Mouse (Mus musculus) CH12.LX (cell line): ENCODE results near the gene Fbxw15. TPM values are rescaled to one million over a fixed set of nuclear protein-coding genes. Genes with fewer than 3 reads are reported as not detected.
"Not testable (repeated sequence)": the region's sequence is repeated elsewhere in the genome, so short reads cannot be mapped to it uniquely, and the experiment has no call there.

ENCODE experiments used
- DNase-seq: peaks from one replicate; pipeline ENCODE4 v3.0.0-alpha.2; 2013; ENCODE audit errors: extremely low read depth
- H3K27ac ChIP-seq: 2 replicates; pipeline ENCODE4 v1.5.1; 2012; ENCODE audit warnings: low read depth, mild to moderate bottlenecking, control low read depth, moderate library complexity; ENCODE audit not compliant: insufficient read depth
- H3K27me3 ChIP-seq: replicated peaks from 2 replicates; pipeline ENCODE3; 2012; ENCODE audit warnings: inconsistent platforms
- H3K36me3 ChIP-seq, 2 experiments: replicated peaks in 1 of 2; 2 replicates each; pipeline versions ENCODE3 to v1.6.1; 2012; ENCODE audit warnings: inconsistent platforms in 1 of 2, low read length in 1 of 2, mild to moderate bottlenecking in 1 of 2, mixed read lengths in 1 of 2, moderate library complexity in 1 of 2; ENCODE audit not compliant: control insufficient read depth in 1 of 2, insufficient read depth in 1 of 2
- H3K4me1 ChIP-seq, 2 experiments: 2 replicates each; pipeline ENCODE4 v1.6.1; 2012; ENCODE audit warnings: inconsistent platforms in 1 of 2, moderate library complexity in 1 of 2; ENCODE audit not compliant: insufficient read depth in 2 of 2, control insufficient read depth in 1 of 2
- H3K4me2 ChIP-seq: 2 replicates; pipeline ENCODE4 v1.6.1; 2012; ENCODE audit warnings: low read depth, mild to moderate bottlenecking, control low read depth; ENCODE audit not compliant: poor library complexity, insufficient read depth, severe bottlenecking
- H3K4me3 ChIP-seq, 3 experiments: fragments of 150-350 bp in 1 of 3; sonication (generic) in 1 of 3; replicated peaks in 1 of 3; 2 replicates each; pipeline versions ENCODE3 to v1.5.1; 2011 to 2012; ENCODE audit warnings: low read depth in 2 of 3, low read length in 2 of 3, mild to moderate bottlenecking in 2 of 3, moderate library complexity in 2 of 3, control low read depth in 1 of 3, improper control_type of control experiment in 1 of 3, inconsistent platforms in 1 of 3, mixed read lengths in 1 of 3; ENCODE audit not compliant: poor library complexity in 1 of 3
- H3K79me2 ChIP-seq: replicated peaks from 2 replicates; pipeline ENCODE4 v1.6.1; 2012; ENCODE audit warnings: mild to moderate bottlenecking, moderate library complexity; ENCODE audit not compliant: control insufficient read depth, poor library complexity, insufficient read depth, severe bottlenecking; ENCODE audit errors: extremely low read depth
- H3K9ac ChIP-seq: 2 replicates; pipeline ENCODE4 v1.6.1; 2012; ENCODE audit warnings: low read depth, mild to moderate bottlenecking, control low read depth, moderate library complexity; ENCODE audit not compliant: insufficient read depth
- H3K9me3 ChIP-seq: replicated peaks from 2 replicates; pipeline ENCODE3; 2012; ENCODE audit warnings: low read length, inconsistent platforms, mixed read lengths
- CTCF ChIP-seq, 2 experiments: IDR thresholded peaks in 1 of 2; conservative IDR thresholded peaks in 1 of 2; 2 replicates each; pipeline ENCODE4 v1.5.1; 2011 to 2012; ENCODE audit warnings: low read depth in 2 of 2, low read length in 2 of 2, improper control_type of control experiment in 1 of 2, inconsistent platforms in 1 of 2, mild to moderate bottlenecking in 1 of 2, moderate library complexity in 1 of 2
- MAFK ChIP-seq: IDR thresholded peaks from 2 replicates; pipeline ENCODE4 v1.6.1; 2011; ENCODE audit warnings: low read length, improper control_type of control experiment; ENCODE audit not compliant: insufficient replicate concordance
- MAZ ChIP-seq: IDR thresholded peaks from 2 replicates; pipeline ENCODE4 v1.6.1; 2012; ENCODE audit warnings: low read depth, mild to moderate bottlenecking, inconsistent platforms, low read length, improper control_type of control experiment, moderate library complexity
- MEF2A ChIP-seq: IDR thresholded peaks from 2 replicates; pipeline ENCODE4 v1.6.1; 2014; ENCODE audit warnings: low read depth, mild to moderate bottlenecking, inconsistent platforms, low read length, improper control_type of control experiment, borderline replicate concordance
- MYC ChIP-seq: IDR thresholded peaks from 2 replicates; pipeline ENCODE4 v1.6.1; 2011; ENCODE audit warnings: low read depth, mild to moderate bottlenecking, improper control_type of control experiment, low read length
- POLR2A ChIP-seq: IDR thresholded peaks from 2 replicates; pipeline ENCODE4 v1.6.1; 2011; ENCODE audit warnings: low read depth, mild to moderate bottlenecking, improper control_type of control experiment, low read length
- RAD21 ChIP-seq: IDR thresholded peaks from 2 replicates; pipeline ENCODE4 v1.6.1; 2011; ENCODE audit warnings: low read depth, mild to moderate bottlenecking, low read length, improper control_type of control experiment, moderate library complexity
- TCF12 ChIP-seq: IDR thresholded peaks from 2 replicates; pipeline ENCODE4 v1.6.1; 2014; ENCODE audit warnings: low read depth, mild to moderate bottlenecking, inconsistent platforms, low read length, improper control_type of control experiment
- USF2 ChIP-seq: conservative IDR thresholded peaks from 2 replicates; pipeline ENCODE4 v1.6.1; 2011; ENCODE audit warnings: low read depth, low read length, improper control_type of control experiment
- ZC3H11A ChIP-seq: IDR thresholded peaks from 2 replicates; pipeline ENCODE4 v1.6.1; 2012; ENCODE audit warnings: low read depth, mild to moderate bottlenecking, inconsistent platforms, low read length, improper control_type of control experiment
- ZNF384 ChIP-seq: IDR thresholded peaks from 2 replicates; pipeline ENCODE4 v1.6.1; 2012; ENCODE audit warnings: low read depth, low read length, improper control_type of control experiment, inconsistent platforms
- dilution Hi-C: fragments of 300-500 bp; cut with MboI; formaldehyde crosslinking; loops from 2 replicates; pipeline ENCODE4 v1.14.3; 2020; ENCODE audit warnings: low sequenced_read_pairs; ENCODE audit not compliant: extremely low pct_unique_long_range_greater_than_20kb, extremely low pct_ligation_motif_present
- in situ Hi-C: fragments of 300-500 bp; cut with MboI; formaldehyde crosslinking; loops from 3 replicates; pipeline ENCODE4 v1.14.3; 2019; ENCODE audit warnings: low sequenced_read_pairs, low pct_ligation_motif_present, low pct_unique_long_range_greater_than_20kb, mixed read lengths
- polyA plus RNA-seq: library from polyadenylated mRNA; unstranded; fragments of >175 nt; gene quantifications from 2 replicates; pipeline ENCODE4 v1.2.1, GENCODE M21; 2012; ENCODE audit warnings: low read depth; ENCODE audit not compliant: insufficient read length
- total RNA-seq, 2 experiments: library from RNA; depleted of rRNA; stranded (reverse); fragments of 300-350 nt in 1 of 2; fragments of >200 nt in 1 of 2; gene quantifications; 2 replicates each; pipeline ENCODE4 v1.2.3; 2012 to 2014

Fbxw15 gene
- total RNA-seq (2012; rRNA removed) = not detected in 2 replicates
- total RNA-seq (2014; rRNA removed) = not detected in 2 replicates
- polyA plus RNA-seq = not detected in 2 replicates

DNA sequence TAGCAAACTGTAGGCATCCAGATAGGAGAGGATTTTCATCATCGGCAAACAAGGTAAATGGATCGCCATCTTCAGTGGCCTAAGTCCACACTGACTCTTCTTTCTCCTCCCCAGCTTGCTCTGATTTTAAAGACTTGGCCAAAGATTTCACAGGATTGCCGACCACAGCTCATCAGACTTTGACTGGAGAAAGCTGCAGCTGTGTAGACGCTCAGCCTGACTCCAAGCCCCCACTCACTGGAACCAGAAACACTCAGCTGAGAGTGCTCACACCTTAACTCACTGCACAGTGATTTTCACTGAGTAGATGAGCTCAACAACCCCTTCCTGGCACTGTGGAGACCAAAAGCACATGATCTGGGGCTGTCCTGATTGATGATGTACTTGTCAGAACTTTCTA lies at the start of gene Fbxw15:
Gene Fbxw15 (minus strand): TSS at position 101 of the 400 bp plus-strand sequence.
- DNase-seq, dilution Hi-C loops, H3K27me3 ChIP-seq, H3K36me3 ChIP-seq, H3K79me2 ChIP-seq, H3K9ac ChIP-seq, H3K4me3 ChIP-seq, in situ Hi-C loops, H3K4me2 ChIP-seq, H3K9me3 ChIP-seq, H3K27ac ChIP-seq, H3K4me1 ChIP-seq: not testable (repeated sequence)

DNA sequence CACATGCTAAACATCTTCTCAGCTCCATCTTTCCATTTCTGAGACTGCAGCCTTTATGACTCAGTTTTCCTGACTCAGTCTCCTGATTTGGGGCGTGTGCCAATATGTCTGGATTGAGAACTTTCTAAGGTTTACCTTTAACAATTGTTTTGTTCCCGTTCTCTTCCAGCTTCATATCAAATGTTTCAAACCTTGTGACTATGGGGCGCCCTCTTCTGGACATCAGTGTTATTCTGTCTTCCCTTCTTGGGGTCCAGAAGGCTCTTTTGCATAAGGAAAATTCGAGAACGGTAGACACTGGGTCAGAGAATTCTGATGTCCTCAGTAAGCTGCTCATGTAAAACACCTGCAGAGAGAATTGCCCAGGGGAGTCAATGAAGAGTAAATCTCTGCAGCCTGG lies 38.8 kb upstream of the Fbxw15 start:
- H3K79me2 ChIP-seq, H3K9me3 ChIP-seq, H3K36me3 ChIP-seq, dilution Hi-C loops, H3K27ac ChIP-seq: not testable (repeated sequence)
- peak; percentile 30 to 51; a peak in 3 of 4 replicates for TF ChIP-seq CTCF (conservative IDR thresholded peaks at IDR 0.05 in 1 of 2, IDR thresholded peaks at IDR 0.05 in 1 of 2; ENCODE audit: low read depth in 2 of 2, low read length in 2 of 2)
- TF ChIP-seq RAD21 = peak; percentile 22
- TF ChIP-seq, all 38 proteins: peak for 2; not testable (repeated sequence) for 36
- H3K9ac ChIP-seq, H3K4me3 ChIP-seq, H3K4me1 ChIP-seq, in situ Hi-C loops, H3K4me2 ChIP-seq: not testable (repeated sequence)
- peak; percentile 19 for DNase-seq
- peaks cover 30% of the 10 kb centered on the region for H3K27me3 ChIP-seq

DNA sequence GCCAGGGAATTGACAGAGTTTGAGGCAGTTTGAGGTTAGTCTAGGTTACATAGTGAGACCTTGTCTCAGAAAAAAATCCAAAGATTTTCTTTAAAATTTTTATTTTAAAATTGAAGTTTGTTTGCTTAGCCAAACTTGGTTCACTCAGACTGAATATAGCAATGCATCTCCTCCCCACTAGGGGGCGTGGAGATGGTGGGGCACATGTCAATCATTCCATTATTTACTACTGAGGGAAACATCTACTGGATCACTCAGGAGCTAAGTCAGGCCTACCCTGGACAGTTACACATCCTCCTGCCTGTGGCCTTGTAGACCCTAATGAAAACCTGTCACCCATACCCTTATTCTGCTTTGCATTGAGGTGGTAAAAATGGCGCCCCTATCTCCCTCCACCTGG lies 34.1 kb upstream of the Fbxw15 start:
- H3K4me3 ChIP-seq, H3K36me3 ChIP-seq, H3K4me2 ChIP-seq, H3K4me1 ChIP-seq, H3K9ac ChIP-seq, H3K79me2 ChIP-seq, H3K9me3 ChIP-seq, H3K27ac ChIP-seq, dilution Hi-C loops, in situ Hi-C loops: not testable (repeated sequence)
- H3K27me3 ChIP-seq = peaks cover 27% of the 10 kb centered on the region
- TF ChIP-seq CTCF (conservative IDR thresholded peaks at IDR 0.05 in 1 of 2, IDR thresholded peaks at IDR 0.05 in 1 of 2; ENCODE audit: low read depth in 2 of 2, low read length in 2 of 2) = peak; percentile 55 to 57
- peak; percentile 19 for DNase-seq

DNA sequence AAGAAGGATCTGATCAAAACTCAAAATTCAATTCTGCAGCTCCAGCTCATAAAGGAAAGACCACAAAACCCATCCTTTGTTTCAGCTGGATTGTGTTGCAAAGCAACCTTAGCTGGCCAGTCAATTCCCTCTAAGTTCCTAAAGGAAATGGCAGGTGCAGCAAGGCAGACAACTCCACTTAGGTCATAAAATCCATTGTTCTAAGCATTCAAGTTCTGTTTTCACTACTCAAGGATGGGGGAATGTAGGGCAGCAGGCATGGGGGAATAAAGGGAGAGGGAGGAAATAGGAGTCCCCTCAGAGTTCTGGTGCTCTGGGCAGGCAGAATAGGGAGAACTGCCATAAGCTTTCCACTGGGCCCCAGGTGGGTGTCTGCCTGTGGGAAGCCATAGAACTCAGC lies 29.2 kb upstream of the Fbxw15 start:
- TF ChIP-seq MEF2A (no peak), USF2 (no peak), MYC (no peak), MAZ (no peak), ZC3H11A (no peak), POLR2A (no peak), ZNF384 (no peak), TCF12 (no peak), MAFK (no peak)
- no peak for DNase-seq
- Histone ChIP-seq H3K9ac (no peak overlapping the region), H3K27ac (no peak overlapping the region), H3K36me3 (no peaks in the 10 kb centered on the region), H3K27me3 (peaks cover 23% of the 10 kb centered on the region), H3K79me2 (no peaks in the 10 kb centered on the region), H3K4me3 (no peak overlapping the region), H3K4me1 (no peaks in the 10 kb centered on the region), H3K4me2 (no peak overlapping the region), H3K9me3 (peaks cover 5% of the 10 kb centered on the region)
- dilution Hi-C loops = no loop called here
- in situ Hi-C loops = no loop called here
